Mouse (Mus musculus): ENCODE results near the gene Fnbp1. TPM values are rescaled to one million over a fixed set of nuclear protein-coding genes. Genes with fewer than 3 reads are reported as not detected.
A peak's percentile ranks its signal among the peaks of the same experiment; 100 is the strongest.

Gene Fnbp1
- polyA plus RNA-seq, 1 experiment: 38.1 TPM

GRCm38 (mm10) chr2:30998443-30999260, 143.2 kb downstream of the Fnbp1 start:
- no peak overlapping the region for H3K4me3 ChIP-seq (ENCODE audit: insufficient read depth, low read depth, low read length)
- peaks cover 5% of the 10 kb centered on the region for H3K4me1 ChIP-seq (ENCODE audit: control insufficient read depth, insufficient read depth, insufficient read length, low read length)
- H3K27ac ChIP-seq (replicated peaks; ENCODE audit: low read depth, low read length): no peak overlapping the region

- Histone ChIP-seq H3K4me3 (ENCODE audit: insufficient read depth, low read depth, low read length) (no peak overlapping the region), H3K4me1 (ENCODE audit: control insufficient read depth, insufficient read depth, insufficient read length, low read length) (peaks cover 5% of the 10 kb centered on the region), H3K27ac (replicated peaks; ENCODE audit: low read depth, low read length) (no peak overlapping the region)
Measured at GRCm38 (mm10) chr2:30995432-30995996, 146.3 kb downstream of the Fnbp1 start.

- Histone ChIP-seq H3K27ac (replicated peaks; ENCODE audit: low read depth, low read length) (no peak overlapping the region), H3K4me1 (ENCODE audit: control insufficient read depth, insufficient read depth, insufficient read length, low read length) (peaks cover 5% of the 10 kb centered on the region), H3K4me3 (ENCODE audit: insufficient read depth, low read depth, low read length) (no peak overlapping the region)
Measured at GRCm38 (mm10) chr2:30994853-30995252, 147.0 kb downstream of the Fnbp1 start.

GRCm38 (mm10) chr2:30990221-30990620, 151.6 kb downstream of the Fnbp1 start:
- no peak overlapping the region for H3K4me3 ChIP-seq (ENCODE audit: insufficient read depth, low read depth, low read length)
- H3K4me1 ChIP-seq (ENCODE audit: control insufficient read depth, insufficient read depth, insufficient read length, low read length): peaks cover 2% of the 10 kb centered on the region; the same call in 1 of the 2 replicates
- no peak overlapping the region for H3K27ac ChIP-seq (replicated peaks; ENCODE audit: low read depth, low read length)

- Histone ChIP-seq H3K4me3 (ENCODE audit: insufficient read depth, low read depth, low read length) (no peak overlapping the region), H3K4me1 (ENCODE audit: control insufficient read depth, insufficient read depth, insufficient read length, low read length) (no peaks in the 10 kb centered on the region), H3K27ac (replicated peaks; ENCODE audit: low read depth, low read length) (no peak overlapping the region)
Measured at GRCm38 (mm10) chr2:30985111-30986020, 156.4 kb downstream of the Fnbp1 start.

- no peaks in the 10 kb centered on the region for H3K4me1 ChIP-seq (ENCODE audit: control insufficient read depth, insufficient read depth, insufficient read length, low read length)
- H3K27ac ChIP-seq (replicated peaks; ENCODE audit: low read depth, low read length): no peak overlapping the region
- H3K4me3 ChIP-seq (ENCODE audit: insufficient read depth, low read depth, low read length): 0 out of 2 replicates have a peak overlapping the region, but pooled peaks have one; percentile 63
Measured at GRCm38 (mm10) chr2:30983024-30983423, 158.8 kb downstream of the Fnbp1 start.

GRCm38 (mm10) chr2:30981790-30982513, 159.9 kb downstream of the Fnbp1 start, which contains the start of the genes BC005624 and Usp20:
BC005624 (minus strand) TSS chr2:30982201.
Usp20 (plus strand) TSS chr2:30982279.
- H3K4me1 ChIP-seq (ENCODE audit: control insufficient read depth, insufficient read depth, insufficient read length, low read length): no peaks in the 10 kb centered on the region
- no peak within 1 kb of the TSS for H3K27ac ChIP-seq (replicated peaks; ENCODE audit: low read depth, low read length)
- peak within 1 kb of the TSS; percentile 75 for H3K4me3 ChIP-seq (ENCODE audit: insufficient read depth, low read depth, low read length)

Other genes starting within 250 kb of the Fnbp1 start
- gene Ptges, start 212.1 kb downstream of the Fnbp1 start, polyA plus RNA-seq (2012; ENCODE audit: insufficient read depth, insufficient read length, missing spikeins): 15.6 and 20.6 TPM in 2 replicates
- 13.7 and 14.0 TPM in 2 replicates for gene Tor1b, start 189.0 kb downstream of the Fnbp1 start, polyA plus RNA-seq (2012; ENCODE audit: insufficient read depth, insufficient read length, missing spikeins)
- 20.5 and 26.0 TPM in 2 replicates for gene Tor1a, start 174.1 kb downstream of the Fnbp1 start, polyA plus RNA-seq (2012; ENCODE audit: insufficient read depth, insufficient read length, missing spikeins)
- gene BC005624, start 159.8 kb downstream of the Fnbp1 start, polyA plus RNA-seq (2012; ENCODE audit: insufficient read depth, insufficient read length, missing spikeins): 19.9 and 27.2 TPM in 2 replicates
- 7.3 and 7.7 TPM in 2 replicates for gene Usp20, start 159.7 kb downstream of the Fnbp1 start, polyA plus RNA-seq (2012; ENCODE audit: insufficient read depth, insufficient read length, missing spikeins)
- gene Gpr107, start 10.3 kb upstream of the Fnbp1 start, polyA plus RNA-seq (2012; ENCODE audit: insufficient read depth, insufficient read length, missing spikeins): 11.9 and 24.7 TPM in 2 replicates
- 0.25 and 0.67 TPM in 2 replicates for gene Ncs1, start 103.8 kb upstream of the Fnbp1 start, polyA plus RNA-seq (2012; ENCODE audit: insufficient read depth, insufficient read length, missing spikeins)
- 3.3 and 5.4 TPM in 2 replicates for gene Hmcn2, start 172.4 kb upstream of the Fnbp1 start, polyA plus RNA-seq (2012; ENCODE audit: insufficient read depth, insufficient read length, missing spikeins)

All from brown adipose tissue, adult 24 weeks (tissue).